Mouse (Mus musculus) midbrain, postnatal 0 days (tissue): ENCODE results near the gene Actl10. TPM values are rescaled to one million over a fixed set of nuclear protein-coding genes. Genes with fewer than 3 reads are reported as not detected.

Experiments
- ATAC-seq: fragments of 200-750 bp; cut with Nextera tagmentation; 2 replicates; pipeline ENCODE4 v1.8.0; 2017; ENCODE audit warnings: moderate number of reproducible peaks, mild to moderate bottlenecking, moderate TSS enrichment, moderate library complexity; ENCODE audit not compliant: low FRiP score
- DNase-seq: peaks from one replicate; pipeline ENCODE4 v3.0.0-alpha.2; 2015; ENCODE audit warnings: low spot score
- H3K27ac ChIP-seq: fragments of 300-500 bp; sonication (generic); 2 replicates; pipeline ENCODE4 v1.5.1; 2014; ENCODE audit warnings: low read depth, mild to moderate bottlenecking, low read length, mixed read lengths
- H3K27me3 ChIP-seq: fragments of 300-500 bp; sonication (generic); 2 replicates; pipeline ENCODE4 v1.6.1; 2014; ENCODE audit warnings: low read length, control low read depth, mixed read lengths; ENCODE audit not compliant: insufficient read depth
- H3K36me3 ChIP-seq: fragments of 300-500 bp; sonication (generic); 2 replicates; pipeline ENCODE4 v1.6.1; 2014; ENCODE audit warnings: low read length, control low read depth, mixed read lengths; ENCODE audit not compliant: insufficient read depth
- H3K4me1 ChIP-seq: fragments of 300-500 bp; sonication (generic); 2 replicates; pipeline ENCODE4 v1.6.1; 2014; ENCODE audit warnings: mild to moderate bottlenecking, control low read depth, antibody characterized with exemption, low read length, mixed read lengths; ENCODE audit not compliant: insufficient read depth
- H3K4me2 ChIP-seq: fragments of 300-500 bp; sonication (generic); 2 replicates; pipeline ENCODE4 v1.6.1; 2014; ENCODE audit warnings: low read depth, mild to moderate bottlenecking, low read length, mixed read lengths; ENCODE audit not compliant: poor library complexity, severe bottlenecking
- H3K4me3 ChIP-seq: fragments of 300-500 bp; sonication (generic); 2 replicates; pipeline ENCODE4 v1.5.1; 2014; ENCODE audit warnings: low read depth, mild to moderate bottlenecking, low read length, moderate library complexity
- H3K9ac ChIP-seq: fragments of 300-500 bp; sonication (generic); replicated peaks from 2 replicates; pipeline ENCODE4 v1.6.1; 2014; ENCODE audit warnings: mild to moderate bottlenecking, low read length, moderate library complexity, mixed read lengths; ENCODE audit not compliant: poor library complexity, severe bottlenecking
- H3K9me3 ChIP-seq: fragments of 300-500 bp; sonication (generic); 2 replicates; pipeline ENCODE4 v1.6.1; 2016; ENCODE audit warnings: low read length, control low read depth
- CTCF ChIP-seq: IDR thresholded peaks from 2 replicates; pipeline ENCODE4 v1.5.1; 2016; ENCODE audit warnings: antibody characterized with exemption, mild to moderate bottlenecking
- WGBS: fragments of 180-500 bp; shearing (Covaris S2); extraction: QIAGEN DNeasy Blood & Tissue Kit; methylation state at CpG from one replicate; pipeline ENCODE4 v1.1.7; 2014; 5-methylcytosine and 5-hydroxymethylcytosine counted together
- polyA plus RNA-seq: library from polyadenylated mRNA; unstranded; fragments of >200 nt; fragmentation: Nextera tagmentation; extraction: Ambion mirVana; gene quantifications from 2 replicates; pipeline ENCODE4 v1.2.1, GENCODE M21; 2015
- total RNA-seq: library from RNA; depleted of rRNA; stranded (reverse); fragments of >200 nt; gene quantifications from 2 replicates; pipeline ENCODE4 v1.2.3, GENCODE M21; 2014

Gene Actl10
- total and polyA plus RNA-seq, 2 experiments from 2014 or later = 0.16 TPM; not detected in 1

DNA sequence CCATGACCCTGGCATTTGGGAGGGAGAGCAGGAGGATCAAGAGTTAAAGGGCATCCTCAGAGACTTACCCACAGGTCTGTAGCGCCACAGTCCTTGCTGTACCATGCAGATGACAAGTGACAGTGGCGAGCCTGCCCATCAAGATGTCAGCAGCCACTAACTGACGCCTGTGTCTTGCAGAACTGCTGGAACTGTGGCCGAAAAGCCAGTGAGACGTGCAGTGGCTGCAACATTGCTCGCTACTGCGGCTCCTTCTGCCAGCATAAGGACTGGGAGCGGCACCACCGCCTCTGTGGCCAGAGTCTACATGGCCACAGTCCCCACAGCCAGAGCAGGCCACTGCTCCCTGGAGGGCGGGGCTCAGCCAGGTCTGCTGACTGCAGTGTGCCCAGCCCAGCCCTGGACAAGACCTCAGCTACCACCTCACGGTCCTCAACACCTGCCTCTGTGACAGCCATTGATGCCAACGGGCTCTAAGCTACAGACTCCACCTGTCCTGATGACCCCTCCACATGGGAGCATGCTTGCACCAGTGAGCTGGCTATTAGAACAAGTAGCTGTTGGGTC, 16.8 kb upstream of the Actl10 start:
- no peak overlapping the region for H3K9ac ChIP-seq
- peaks cover 25% of the 10 kb centered on the region for H3K36me3 ChIP-seq

GRCm38 (mm10) chr2:154538310-154538709, 13.3 kb upstream of the Actl10 start:
- H3K36me3 ChIP-seq = peaks cover 18% of the 10 kb centered on the region
- H3K27me3 ChIP-seq = no peaks in the 10 kb centered on the region
- no peaks in the 10 kb centered on the region for H3K9me3 ChIP-seq
- H3K4me3 ChIP-seq = no peak overlapping the region
- ATAC-seq = no peak
- no peak for TF ChIP-seq CTCF
- H3K4me1 ChIP-seq = no peaks in the 10 kb centered on the region
- DNase-seq = no peak
- peak overlapping the region; percentile 24; the same call in 1 of the 2 replicates for H3K9ac ChIP-seq
- no peak overlapping the region for H3K27ac ChIP-seq
- WGBS = 35% methylated on average over 2 of the region's 2 CpGs
- H3K4me2 ChIP-seq = no peak overlapping the region

More for the DNA sequence above, 16.8 kb upstream of the Actl10 start:
- DNase-seq = no peak
- ATAC-seq = no peak
- no peaks in the 10 kb centered on the region for H3K27me3 ChIP-seq
- no peak for TF ChIP-seq CTCF
- H3K4me1 ChIP-seq = no peaks in the 10 kb centered on the region
- WGBS = 93% methylated on average over 12 of the region's 12 CpGs
- H3K4me2 ChIP-seq = no peak overlapping the region
- no peak overlapping the region for H3K4me3 ChIP-seq
- H3K27ac ChIP-seq = no peak overlapping the region
- H3K9me3 ChIP-seq = no peaks in the 10 kb centered on the region

GRCm38 (mm10) chr2:154538710-154539109, 12.9 kb upstream of the Actl10 start:
- DNase-seq (no peak), ATAC-seq (no peak)
- peak overlapping the region; percentile 24; the same call in 1 of the 2 replicates for H3K9ac ChIP-seq

GRCm38 (mm10) chr2:154539720-154540119, 11.9 kb upstream of the Actl10 start:
- 61% methylated on average over 3 of the region's 3 CpGs for WGBS
- no peak for ATAC-seq
- DNase-seq = peak; percentile 77
- TF ChIP-seq CTCF = peak; percentile 85
- Histone ChIP-seq H3K9me3 (no peaks in the 10 kb centered on the region), H3K4me3 (no peak overlapping the region), H3K27ac (no peak overlapping the region), H3K27me3 (no peaks in the 10 kb centered on the region), H3K36me3 (peaks cover 16% of the 10 kb centered on the region), H3K9ac (no peak overlapping the region), H3K4me1 (no peaks in the 10 kb centered on the region), H3K4me2 (no peak overlapping the region)

More at GRCm38 (mm10) chr2:154538710-154539109, 12.9 kb upstream of the Actl10 start:
- Histone ChIP-seq H3K36me3 (peaks cover 18% of the 10 kb centered on the region), H3K27ac (no peak overlapping the region), H3K27me3 (no peaks in the 10 kb centered on the region), H3K4me1 (no peaks in the 10 kb centered on the region), H3K4me3 (no peak overlapping the region), H3K9me3 (no peaks in the 10 kb centered on the region), H3K4me2 (no peak overlapping the region)
- no peak for TF ChIP-seq CTCF
- WGBS = 52% methylated on average over 3 of the region's 3 CpGs

DNA sequence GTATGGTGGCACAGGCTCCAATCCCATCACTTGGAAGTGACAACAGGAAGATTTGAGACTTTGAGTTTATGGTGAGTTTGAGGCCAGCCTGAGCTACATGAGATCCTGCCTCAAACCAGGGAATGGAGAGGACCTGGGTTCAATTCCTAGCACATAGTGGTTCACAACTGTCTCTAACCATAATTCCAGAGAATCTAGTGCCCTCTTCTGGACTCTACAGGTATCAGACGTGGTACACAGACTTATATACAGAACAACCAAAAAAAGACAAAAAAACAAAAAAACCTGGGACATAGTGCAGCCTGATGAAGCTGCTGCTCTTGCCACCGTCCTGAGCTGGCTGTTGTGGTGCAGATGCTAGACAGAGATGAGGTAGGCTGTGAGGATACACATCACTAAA, 9.9 kb upstream of the Actl10 start:
- ATAC-seq = no peak
- no peak for DNase-seq
- Histone ChIP-seq H3K27ac (no peak overlapping the region), H3K27me3 (no peaks in the 10 kb centered on the region), H3K36me3 (peaks cover under 1% of the 10 kb centered on the region; the same call in 1 of the 2 replicates), H3K4me2 (no peak overlapping the region), H3K4me1 (no peaks in the 10 kb centered on the region), H3K9ac (no peak overlapping the region), H3K4me3 (no peak overlapping the region), H3K9me3 (no peaks in the 10 kb centered on the region)
- 90% methylated on average over 2 of the region's 2 CpGs for WGBS
- peak; percentile 33; the same call in 1 of the 2 replicates for TF ChIP-seq CTCF

DNA sequence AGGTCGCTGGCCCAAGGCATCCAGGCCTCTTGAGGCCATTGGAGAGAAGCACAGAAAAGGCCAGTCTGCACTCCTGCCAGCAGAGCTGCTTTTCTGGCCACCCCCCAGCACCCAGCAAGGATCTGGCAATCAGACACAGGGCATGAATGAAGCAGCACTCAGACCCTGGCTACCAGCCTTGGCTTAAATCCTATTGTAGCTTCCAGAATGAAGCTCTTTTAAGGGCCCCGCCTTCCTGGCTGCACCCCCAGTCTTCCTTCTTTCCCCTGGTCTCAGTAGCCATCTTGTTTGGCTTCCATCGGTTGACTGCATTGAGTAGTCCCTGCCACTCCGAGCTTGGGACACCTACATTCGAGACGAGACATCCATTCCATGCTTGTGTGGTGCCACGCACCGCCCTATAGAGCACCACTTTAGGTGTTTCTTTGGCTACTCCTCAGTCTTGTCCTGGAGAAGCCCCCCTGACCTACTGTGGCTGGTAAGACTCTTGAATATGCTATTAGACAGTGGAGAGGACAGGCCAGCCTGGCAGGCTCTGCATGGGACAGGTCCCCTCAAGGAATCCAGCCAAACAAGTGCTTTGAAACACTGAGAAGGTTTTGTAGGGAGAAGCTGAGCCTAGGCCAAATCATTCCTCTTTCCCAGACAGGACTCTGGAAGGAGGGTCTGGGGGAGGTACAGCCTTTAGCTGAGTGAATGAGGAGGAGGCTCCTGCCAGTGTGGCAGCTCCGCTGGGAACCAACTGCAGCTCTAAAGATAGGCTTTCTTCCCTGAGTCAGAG, 7.8 kb upstream of the Actl10 start:
- peak; percentile 83 for ATAC-seq
- Histone ChIP-seq H3K36me3 (no peaks in the 10 kb centered on the region), H3K27ac (peak overlapping the region; percentile 43; the same call in 1 of the 2 replicates), H3K4me1 (no peaks in the 10 kb centered on the region), H3K9ac (no peak overlapping the region), H3K4me2 (no peak overlapping the region), H3K4me3 (no peak overlapping the region), H3K27me3 (no peaks in the 10 kb centered on the region), H3K9me3 (no peaks in the 10 kb centered on the region)
- WGBS = 76% methylated on average over 9 of the region's 9 CpGs
- peak; percentile 94 for DNase-seq
- 0 out of 2 replicates have a peak, but pooled peaks have one; percentile 9 for TF ChIP-seq CTCF
